Mouse (Mus musculus) kidney, postnatal 36 days (tissue): ENCODE data around the gene Mgmt.

ENCODE experiments used
- DNase-seq, 2 experiments: peaks; one replicate each; pipeline ENCODE4 v3.0.0; 2021 to 2022; ENCODE audit warnings: mixed read lengths in 2 of 2

Mgmt gene

GRCm38 (mm10) chr7:137005293-137005692, 110.9 kb downstream of the Mgmt start:
- no peak for DNase-seq

- no peak for DNase-seq
These were observed 113.9 kb downstream of the Mgmt start for GRCm38 (mm10) chr7:137008321-137008720.

- no peak for DNase-seq
These were observed 115.4 kb downstream of the Mgmt start for GRCm38 (mm10) chr7:137009732-137010275.

GRCm38 (mm10) chr7:137010451-137010850, 116.0 kb downstream of the Mgmt start:
- DNase-seq = no peak

GRCm38 (mm10) chr7:137012687-137013086, 118.3 kb downstream of the Mgmt start:
- DNase-seq = no peak

GRCm38 (mm10) chr7:137013433-137013832, 119.0 kb downstream of the Mgmt start:
- DNase-seq = no peak

- DNase-seq = no peak
These were observed 124.2 kb downstream of the Mgmt start for GRCm38 (mm10) chr7:137018614-137019013.

GRCm38 (mm10) chr7:137020195-137020594, 125.8 kb downstream of the Mgmt start:
- DNase-seq = no peak

GRCm38 (mm10) chr7:137030789-137031188, 136.4 kb downstream of the Mgmt start:
- DNase-seq = no peak

- no peak for DNase-seq
These were observed 138.8 kb downstream of the Mgmt start for GRCm38 (mm10) chr7:137033177-137033576.

- DNase-seq = no peak
These were observed 140.6 kb downstream of the Mgmt start for GRCm38 (mm10) chr7:137034986-137035385.

GRCm38 (mm10) chr7:137035916-137036315, 141.5 kb downstream of the Mgmt start:
- no peak for DNase-seq

GRCm38 (mm10) chr7:137037471-137037870, 143.1 kb downstream of the Mgmt start:
- peak in 1 of 2 experiments; percentile 8 for DNase-seq

- DNase-seq = no peak
These were observed 143.5 kb downstream of the Mgmt start for GRCm38 (mm10) chr7:137037872-137038271.

- DNase-seq = no peak
These were observed 144.0 kb downstream of the Mgmt start for GRCm38 (mm10) chr7:137038311-137038945.

GRCm38 (mm10) chr7:137038946-137039320, 144.5 kb downstream of the Mgmt start:
- no peak for DNase-seq

- no peak for DNase-seq
These were observed 146.2 kb downstream of the Mgmt start for GRCm38 (mm10) chr7:137040646-137041045.

- DNase-seq = no peak
These were observed 152.5 kb downstream of the Mgmt start for GRCm38 (mm10) chr7:137046891-137047290.

- no peak for DNase-seq
These were observed 153.9 kb downstream of the Mgmt start for GRCm38 (mm10) chr7:137048086-137048922.

GRCm38 (mm10) chr7:137054343-137054742, 159.9 kb downstream of the Mgmt start:
- peak in 1 of 2 experiments; percentile 17 for DNase-seq

- DNase-seq = no peak
These were observed 161.7 kb downstream of the Mgmt start for GRCm38 (mm10) chr7:137056126-137056525.

GRCm38 (mm10) chr7:137060488-137060887, 166.1 kb downstream of the Mgmt start:
- peak in 1 of 2 experiments; percentile 45 for DNase-seq

GRCm38 (mm10) chr7:137061109-137061508, 166.7 kb downstream of the Mgmt start:
- DNase-seq = no peak

GRCm38 (mm10) chr7:137064255-137064654, 169.8 kb downstream of the Mgmt start:
- DNase-seq = no peak
